Mouse (Mus musculus): ENCODE data around the gene Polg. TPM values are rescaled to one million over a fixed set of nuclear protein-coding genes. Genes with fewer than 3 reads are reported as not detected.
A peak's percentile ranks its signal among the peaks of the same experiment; 100 is the strongest.

The Polg gene
- 61.6 and 81.1 TPM in 2 replicates for total RNA-seq (2021)
- long read RNA-seq, full-length matches to known transcripts: 37 of 74 reads
- long read RNA-seq, partial matches to known transcripts: 22 of 74 reads
- long read RNA-seq, other reads (novel, unspliced or antisense): 15 of 74 reads

DNA sequence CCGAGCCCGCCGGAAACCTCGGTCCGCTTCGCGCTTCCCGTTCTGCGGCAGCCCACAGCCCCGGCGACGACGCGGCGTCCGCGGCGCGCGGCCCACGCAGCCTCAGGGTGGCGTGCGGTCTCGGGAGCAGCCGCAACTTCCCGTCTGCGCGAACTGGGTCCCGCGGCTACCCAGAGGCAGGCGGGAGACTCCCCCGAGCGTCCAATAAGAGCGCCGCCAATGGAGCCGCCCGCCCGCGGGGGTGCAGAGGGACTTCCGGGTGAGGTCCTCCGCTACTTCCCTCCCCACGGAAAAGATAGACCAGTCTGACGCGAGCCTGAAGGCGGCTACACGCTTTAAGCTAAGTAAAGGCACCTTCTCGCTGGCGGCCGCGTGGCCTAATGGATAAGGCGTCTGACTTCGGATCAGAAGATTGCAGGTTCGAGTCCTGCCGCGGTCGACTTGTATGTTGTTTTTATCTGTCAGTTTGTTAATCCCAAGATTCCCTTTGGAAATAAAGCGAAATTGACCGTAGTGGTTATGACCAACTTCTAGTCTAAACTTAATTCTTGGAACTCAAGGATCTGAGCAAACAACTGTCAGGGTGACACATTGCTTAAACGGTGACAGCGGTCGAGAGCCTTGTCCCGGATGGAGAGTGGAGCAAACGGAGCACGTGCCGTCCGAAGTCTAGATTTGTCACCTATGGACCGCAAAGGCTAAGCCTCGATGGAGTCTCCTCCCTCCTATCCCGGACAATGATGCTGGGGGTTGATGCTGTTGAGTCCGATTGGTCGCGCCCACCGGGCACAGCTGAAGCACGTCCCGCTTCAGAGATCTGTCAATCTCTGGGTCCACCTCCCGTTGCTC is at the start of gene Polg:
Gene Polg, minus strand, starts transcription at position 310 of the 849 bp plus-strand sequence.
- DNase-seq: peak; percentile 98

DNA sequence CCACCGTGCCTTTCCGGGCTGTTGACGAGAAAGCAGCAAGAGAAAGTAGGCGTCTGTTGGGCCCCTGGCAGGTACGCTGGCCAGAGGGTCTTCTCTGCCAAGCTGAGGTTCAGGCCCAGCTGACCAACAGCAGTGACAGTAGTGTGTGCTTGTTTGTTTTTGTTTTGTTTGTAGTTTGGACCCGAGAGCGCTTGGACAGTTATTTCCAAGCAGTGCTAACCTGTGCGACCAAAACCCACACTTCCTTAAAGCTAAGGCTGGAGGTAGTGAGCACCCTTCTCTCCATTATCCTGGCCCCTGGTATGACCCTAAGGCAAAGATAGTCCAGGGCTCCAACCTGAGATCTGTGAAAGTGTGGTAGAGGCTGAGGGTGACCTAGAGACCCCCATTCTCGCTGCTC is 49.7 kb upstream of the Polg start:
- DNase-seq: no peak

DNA sequence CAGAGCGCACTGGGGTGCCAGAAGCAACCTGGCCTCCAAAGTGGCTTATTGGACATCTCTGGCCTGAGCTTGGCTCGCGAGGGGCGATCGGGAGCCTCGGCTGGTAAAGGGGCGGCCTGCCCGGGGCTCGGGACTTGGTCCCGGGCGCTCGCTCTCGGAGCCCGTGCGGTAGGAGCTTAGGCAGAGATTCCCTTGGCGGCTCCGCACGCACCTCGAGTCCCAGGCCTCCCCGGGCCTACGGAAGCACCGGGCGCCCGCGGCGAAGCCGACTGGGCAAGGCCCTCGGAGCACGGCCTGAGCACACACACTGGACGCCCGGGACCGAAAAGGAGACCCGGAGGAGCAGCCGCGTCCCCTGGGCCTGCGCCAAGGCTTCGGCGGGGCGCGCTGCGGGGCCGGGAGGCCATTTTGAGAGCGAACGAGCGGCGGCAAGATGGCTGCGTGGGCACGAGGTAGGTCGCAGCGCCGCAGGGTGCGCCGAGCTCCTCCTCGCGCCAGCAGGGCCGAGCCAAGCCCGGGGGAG is 49.1 kb upstream of the Polg start:
- no peak for DNase-seq

DNA sequence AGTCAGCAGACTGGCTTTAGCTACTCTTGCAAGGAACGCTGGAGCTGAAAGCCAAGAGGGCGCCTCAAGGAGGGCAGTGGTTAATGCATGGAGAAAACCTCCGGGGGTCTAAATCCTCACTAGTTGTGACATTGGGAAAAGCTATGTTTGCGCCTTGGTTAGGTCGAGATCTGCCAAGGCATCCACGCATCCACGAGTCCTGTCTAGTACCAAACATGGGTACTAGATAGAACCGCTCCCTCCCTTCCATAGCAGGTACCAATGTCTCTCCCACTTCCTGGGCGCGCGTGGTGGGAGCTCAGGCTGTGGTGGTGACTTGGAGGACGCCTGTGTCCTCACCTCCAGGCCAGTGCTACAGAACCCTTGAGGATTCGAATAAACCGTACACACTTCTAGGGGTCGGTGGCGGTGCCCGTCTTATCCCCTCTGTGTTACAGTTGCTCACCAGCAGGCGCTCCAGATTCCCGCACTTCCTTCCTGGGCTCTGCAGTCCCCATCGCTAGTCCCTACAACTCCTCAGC is 48.3 kb upstream of the Polg start:
- DNase-seq: no peak

DNA sequence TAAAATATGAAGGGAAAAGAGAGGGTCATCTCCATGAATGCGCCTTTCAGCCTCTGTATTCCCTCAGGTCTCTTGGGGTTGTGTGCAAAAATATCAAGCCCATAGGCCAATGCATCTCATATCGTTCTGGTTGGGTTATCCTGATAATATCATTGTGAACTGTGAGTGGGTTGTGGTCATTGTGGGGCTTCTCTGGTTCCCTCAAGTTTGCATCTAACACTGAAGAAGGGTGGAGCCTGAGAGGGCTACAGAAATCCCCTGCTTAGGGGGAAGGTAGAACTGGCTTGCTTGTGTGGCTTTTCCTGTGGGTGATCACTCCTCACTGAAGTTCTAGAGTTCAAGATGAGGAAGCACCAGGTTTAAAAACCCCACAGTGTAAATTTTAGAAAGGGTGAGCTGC is 47.3 kb upstream of the Polg start:
- no peak for DNase-seq

DNA sequence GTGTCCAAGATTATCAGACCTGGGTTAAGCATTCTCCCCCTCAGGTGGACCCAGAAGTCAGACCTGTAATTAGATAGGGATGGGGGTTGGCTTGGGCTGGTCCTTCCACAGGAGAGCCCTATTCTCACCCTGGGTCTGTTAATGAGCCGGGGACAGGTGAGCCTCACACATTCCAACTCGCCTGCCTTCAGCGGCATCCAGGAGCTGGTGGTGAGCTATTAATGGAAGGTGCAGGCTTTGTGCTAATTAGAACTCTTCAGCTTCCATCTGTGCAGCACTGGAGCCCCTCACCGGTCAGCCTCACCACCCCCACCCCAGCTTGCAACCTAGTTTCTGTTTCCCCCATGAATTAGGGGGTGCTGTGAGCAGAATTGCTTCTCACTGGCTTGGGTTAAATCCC is 46.3 kb upstream of the Polg start:
- no peak for DNase-seq

DNA sequence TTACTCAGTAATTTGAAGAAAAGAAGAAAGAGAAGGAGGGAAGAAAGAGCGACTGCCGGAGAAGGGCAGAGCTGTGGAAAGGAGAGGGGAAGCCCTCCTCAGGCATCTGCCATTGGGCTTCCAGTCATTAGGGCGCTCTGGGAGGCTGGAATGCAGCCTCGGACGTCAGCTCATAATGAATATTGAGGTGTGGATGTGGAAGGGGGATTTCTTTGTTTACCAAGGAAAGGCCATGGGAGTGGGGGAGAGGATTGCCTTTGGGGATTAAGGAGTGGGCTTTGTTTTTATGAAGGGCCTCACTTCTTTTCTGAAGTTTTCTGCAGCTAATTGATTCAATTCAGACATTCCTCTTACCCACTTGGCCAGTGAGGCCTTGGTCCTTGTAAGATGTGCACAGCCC is 45.5 kb upstream of the Polg start:
- no peak for DNase-seq

DNA sequence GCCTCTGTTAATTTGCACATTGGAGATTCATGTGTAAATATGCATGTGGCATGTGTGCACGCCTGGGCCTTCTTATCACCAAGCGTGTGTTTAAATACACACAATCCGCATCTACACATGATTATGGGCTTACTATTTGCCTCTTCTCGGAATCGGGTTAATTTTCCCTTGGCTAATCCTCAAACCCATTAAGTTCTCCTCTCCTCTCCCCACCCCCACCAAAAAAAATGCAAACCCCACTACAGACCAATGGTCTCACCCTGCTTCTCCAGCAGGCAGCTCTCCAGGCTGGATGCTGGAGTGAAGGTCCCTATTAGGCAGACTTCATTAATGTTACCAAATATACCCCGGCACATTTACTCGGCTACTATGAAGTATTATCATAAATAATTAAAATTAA is 45.0 kb upstream of the Polg start:
- DNase-seq: no peak

DNA sequence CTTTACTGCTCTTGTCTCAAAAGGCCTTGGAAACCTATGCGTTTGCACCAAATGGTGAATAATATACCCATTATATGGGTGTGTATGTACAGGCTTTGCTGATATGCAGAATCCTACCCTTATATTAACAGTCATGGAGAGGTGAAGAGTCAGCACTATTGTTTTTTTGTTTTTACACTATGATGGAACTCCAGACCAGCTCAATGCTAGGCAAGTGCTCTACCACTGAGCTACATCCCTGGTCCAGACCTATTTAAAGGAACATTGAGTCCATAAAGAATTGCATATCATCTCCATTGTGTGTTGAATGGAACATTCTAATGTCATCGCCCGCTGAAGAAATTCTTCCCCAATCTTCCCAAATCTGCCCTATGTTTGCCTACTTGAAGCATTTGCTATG is 44.5 kb upstream of the Polg start:
- no peak for DNase-seq

DNA sequence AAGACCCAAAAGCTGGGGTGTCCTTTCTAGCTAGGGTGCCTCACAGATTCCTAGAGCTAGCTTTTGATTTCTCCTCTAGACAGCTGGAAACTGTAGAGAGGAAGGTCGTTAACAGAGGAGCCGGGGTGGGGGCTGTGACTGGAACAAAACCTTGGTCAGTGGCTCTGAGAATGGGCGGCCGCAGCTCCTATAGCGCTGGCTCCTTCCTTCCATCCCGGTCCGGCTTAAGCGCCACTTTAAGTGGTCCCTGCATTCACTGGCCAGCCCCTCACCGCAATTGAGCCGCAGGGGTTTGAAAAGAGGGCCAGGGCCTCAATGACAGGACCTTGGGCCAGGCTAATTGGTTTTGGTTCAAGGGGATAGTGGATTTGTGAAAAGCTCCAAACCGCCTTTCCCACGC is 43.5 kb upstream of the Polg start:
- DNase-seq: no peak

DNA sequence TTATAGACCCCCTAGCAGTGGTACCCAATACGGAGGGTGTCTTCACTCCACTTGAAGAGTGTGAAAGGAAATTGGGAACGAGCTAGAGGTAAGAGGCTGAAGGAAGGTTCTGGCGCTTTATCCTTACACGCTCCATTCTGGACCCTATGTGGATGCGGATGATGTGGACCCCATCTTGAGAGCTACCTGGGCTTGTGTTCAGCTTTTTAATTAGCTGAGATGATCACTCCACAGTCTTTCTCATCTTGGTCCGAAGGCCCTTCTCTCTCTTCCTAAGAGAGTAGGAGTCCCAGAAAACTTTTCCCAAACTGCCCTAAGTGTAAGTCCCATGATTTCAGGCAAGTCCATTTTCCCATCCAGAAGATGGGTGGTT is 43.1 kb upstream of the Polg start:
- DNase-seq: no peak

DNA sequence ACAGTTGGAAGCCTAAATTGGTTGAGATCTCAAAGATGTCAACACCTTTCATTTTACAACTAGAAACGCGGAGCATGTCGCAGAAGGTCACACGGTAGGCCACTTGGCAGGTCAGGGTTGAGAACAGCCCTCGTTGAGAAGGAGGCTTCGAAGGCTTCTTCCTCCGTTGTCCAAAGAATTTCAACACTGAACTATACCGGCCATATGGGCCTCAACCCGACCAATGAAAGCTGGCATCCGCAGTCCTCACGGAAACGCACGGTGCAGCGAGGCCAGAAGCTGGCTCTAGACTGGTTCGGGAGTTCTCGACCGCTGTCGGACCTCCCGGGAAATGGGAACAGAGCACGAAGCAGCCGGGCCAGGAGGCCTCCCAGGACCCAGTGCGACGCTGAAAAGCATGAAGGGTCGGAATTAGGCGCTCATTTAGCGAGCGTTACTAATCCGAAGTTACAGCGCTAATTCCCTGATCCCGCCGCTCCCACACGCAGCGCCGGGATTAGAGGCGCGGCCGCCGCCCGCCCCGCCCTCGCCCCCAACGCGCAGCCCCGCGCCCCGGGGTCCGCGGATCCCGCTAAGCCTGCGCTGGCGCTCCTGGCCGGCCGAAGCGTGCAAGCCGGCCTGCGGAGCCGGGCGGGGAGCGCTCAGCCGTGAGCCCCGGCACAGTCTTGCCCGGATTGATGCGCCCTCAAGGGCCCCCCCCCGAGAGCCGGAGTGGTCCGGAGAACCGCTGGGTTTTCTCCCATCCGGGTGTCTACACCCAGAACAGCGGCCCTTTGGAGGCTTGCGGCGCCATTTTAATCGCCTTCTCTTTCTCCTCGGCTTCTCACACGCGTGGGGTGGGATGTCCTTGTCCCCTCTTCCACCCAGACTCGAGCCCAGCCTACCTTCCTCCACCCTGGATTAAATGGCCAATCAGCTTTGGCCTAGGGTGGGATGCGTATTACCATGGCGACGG is 42.4 kb upstream of the Polg start:
- no peak for DNase-seq

DNA sequence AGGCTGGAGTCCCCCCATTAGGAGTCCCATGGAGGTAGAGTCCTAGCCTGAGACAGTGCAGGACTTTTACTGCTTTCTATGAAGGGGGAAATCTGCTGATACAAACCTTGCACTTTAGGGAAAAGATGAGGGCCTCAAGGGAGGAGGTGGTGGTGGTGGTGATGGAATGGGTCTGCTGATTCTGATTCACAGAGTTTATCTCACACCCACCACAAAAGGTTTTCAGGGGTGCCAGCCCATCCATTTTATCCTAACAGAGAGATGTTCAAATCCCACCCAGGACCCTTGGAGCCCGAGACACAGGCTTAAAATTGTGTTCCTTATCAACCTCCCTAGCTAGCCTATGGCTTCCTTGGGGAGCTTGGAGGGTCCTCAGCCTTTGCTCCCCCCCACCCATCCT is 41.6 kb upstream of the Polg start:
- DNase-seq: no peak

DNA sequence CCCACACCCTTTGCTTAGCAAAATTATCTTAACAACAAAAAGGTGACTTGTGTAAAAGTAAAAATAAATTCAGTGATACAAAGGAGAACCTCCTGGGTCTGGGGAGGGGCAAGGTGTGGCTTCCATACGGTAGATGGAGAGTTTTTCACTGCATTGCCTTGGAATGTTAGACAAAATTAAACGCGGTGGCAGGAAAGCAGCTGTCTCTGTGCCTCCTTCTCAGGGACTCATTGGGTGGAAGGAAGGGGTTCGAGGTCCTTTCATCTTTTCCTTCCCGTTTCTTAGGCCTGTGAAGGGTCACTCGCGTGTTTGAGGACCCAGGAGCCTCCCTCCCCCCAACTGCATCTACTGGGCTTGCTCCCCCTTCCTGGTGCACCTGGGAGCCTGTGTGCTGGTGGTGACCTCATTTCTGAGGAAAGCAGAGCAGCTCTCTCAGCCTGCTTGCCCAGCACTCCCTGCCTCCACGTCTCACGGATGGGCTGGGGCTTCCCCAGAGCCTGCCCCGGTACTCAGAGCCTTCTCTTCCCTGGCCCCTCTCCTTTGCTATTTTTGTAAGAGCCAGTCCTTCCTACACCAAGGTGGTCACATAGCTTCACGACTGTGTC is 41.0 kb upstream of the Polg start:
- DNase-seq: no peak

DNA sequence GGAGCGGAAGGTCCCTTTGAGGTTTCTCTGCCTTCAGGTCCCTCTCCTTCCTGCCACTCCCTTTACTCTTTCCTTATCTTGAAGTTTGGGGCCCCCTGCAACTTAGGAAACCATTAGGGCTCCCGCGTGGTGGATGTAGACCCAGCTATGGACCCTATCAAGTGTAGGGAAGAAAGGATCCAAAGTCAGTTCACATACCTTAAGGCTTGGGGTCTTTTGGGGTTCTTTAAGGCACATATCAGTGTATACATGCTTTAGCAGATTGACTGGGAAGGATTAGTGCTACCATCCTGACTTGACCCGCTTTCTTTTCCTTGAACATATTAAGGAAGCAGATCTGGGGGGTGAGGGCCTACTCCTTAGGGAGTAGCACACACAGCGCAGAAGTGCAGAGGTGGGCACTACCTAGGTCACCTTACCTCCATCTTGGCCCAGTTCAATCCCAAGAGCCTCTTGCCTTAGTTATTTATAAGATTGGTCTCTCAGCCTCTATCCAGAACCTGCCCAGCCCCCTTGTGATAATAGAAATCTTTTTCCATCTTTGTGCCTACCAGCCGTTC is 40.4 kb upstream of the Polg start:
- DNase-seq: no peak

DNA sequence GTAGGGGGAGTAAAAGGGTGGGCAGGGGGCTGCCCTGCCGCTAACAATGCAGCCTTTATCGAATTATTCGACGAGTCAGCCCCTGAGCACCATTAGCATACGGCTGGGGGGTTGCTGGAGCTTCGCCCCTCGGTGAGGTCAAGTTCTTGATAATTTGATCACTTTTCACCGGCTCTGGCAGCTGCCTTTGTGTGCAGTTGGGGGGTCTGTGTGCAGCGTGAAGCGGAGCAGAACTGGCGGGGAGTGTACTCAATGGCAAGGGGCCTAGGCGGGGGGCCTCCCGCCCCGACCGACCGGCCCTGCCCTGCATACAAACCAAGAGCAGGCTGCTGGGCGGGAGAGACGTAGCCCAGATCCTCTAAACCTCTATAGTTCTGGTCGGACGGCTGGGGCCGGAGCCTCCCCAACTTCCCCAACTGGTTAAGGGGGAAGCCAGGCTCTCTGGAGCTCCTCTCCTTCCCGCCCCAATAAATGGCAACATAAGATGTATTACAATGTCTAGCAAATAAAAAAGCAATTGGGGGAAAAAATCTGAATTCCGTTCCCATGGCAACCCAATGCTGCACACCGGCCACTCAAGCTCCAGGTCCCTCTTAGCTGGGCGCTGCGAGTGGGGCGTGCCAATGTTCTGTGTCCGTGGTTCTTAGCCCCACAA is 39.8 kb upstream of the Polg start:
- DNase-seq: no peak

DNA sequence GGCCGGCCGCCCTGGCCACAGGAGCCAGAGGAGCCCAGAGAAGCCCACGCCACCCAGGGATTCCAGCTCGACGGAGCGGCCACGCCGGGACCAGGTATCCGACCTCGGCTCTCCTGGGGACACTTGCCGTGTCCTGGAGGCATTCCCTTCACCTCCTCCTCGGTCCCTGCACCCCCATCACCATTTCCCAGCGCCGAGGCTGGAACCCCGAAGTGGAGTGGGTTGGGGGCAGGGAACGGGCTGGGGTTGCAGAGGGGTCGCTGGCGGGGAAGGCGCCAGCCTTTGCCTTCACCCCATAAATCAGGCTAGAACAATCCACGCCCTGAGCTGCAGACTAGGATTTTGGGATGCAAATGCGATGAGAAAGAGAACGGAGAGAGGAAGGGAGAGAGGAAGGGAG is 39.2 kb upstream of the Polg start:
- DNase-seq: no peak

DNA sequence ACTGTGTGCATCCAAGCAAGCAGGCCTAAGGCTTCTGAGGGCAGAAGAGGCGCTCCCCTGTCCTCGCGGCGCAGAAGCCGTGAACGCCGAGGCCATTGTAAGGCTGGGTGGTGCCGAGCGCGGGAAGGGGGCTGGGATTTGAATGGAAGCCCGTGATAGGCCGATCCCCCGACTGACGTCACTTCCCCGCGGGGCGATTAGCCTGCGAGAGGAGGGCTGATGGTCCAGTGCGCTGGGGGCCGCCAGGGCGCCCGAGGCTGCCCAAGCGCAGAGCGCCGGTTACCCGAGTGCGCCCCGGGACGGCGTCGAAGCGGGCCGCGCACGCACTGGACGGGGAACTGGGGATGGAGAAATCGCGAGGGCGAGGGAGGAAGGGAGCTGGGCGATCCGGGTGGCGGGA is 38.6 kb upstream of the Polg start:
- peak; percentile 59 for DNase-seq

DNA sequence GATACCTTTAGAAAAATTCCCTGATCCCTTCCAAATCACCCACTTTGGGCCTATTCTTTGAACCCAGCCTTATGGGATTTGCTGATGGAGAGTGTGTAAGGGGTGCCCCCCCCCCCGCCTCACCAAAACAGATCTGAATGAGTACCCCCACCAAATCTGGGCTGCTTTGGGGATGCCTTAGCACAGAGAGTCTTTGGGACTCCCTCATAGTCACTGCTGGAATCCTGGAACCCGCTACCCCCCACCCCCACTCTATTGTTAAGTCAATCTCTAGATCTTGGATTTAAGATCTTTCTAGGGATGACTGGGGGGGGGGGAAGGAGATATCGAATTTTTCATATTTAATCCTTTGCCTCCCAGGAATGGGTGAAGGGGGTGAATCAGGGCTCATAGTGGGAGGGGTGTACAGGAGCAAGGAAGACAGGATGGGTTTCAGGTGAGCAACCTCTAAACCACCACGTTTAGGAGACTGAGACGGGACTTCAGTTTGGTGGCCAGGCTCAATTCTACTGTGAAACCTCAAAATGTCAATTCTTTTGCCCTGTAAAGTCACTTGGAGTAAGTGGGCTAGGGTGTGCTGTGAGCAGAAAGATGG is 37.6 kb upstream of the Polg start:
- DNase-seq: no peak

DNA sequence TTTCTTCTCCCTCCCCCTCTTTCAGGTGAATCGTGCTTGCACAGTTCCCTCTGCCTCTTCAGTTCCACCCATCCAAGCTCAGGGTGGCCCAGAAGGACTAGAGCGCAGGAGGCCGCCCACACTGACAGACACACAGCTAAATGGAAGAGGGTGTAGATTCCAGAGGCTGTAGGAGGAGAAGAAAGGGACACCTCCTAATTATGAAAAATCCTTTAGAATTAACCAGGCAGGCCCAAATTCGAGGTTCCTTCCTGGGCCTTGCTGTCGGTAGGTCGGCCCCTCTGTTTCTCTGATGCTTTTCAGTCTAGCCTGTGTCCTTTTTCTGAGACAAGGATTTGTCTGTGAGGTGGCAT is 36.9 kb upstream of the Polg start:
- DNase-seq: no peak

Data from adrenal gland, postnatal 25 days (tissue).